Mouse (Mus musculus): Measurements from ENCODE around the gene Meioc. TPM values are rescaled to one million over a fixed set of nuclear protein-coding genes. Genes with fewer than 3 reads are reported as not detected.

Gene Meioc
- polyA plus RNA-seq, 1 experiment from 2014 or later, result 0.95 TPM

GRCm38 (mm10) chr11:102631203-102631602, 32.3 kb upstream of the Meioc start:
- H3K9me3 ChIP-seq (ENCODE audit: control insufficient read depth, low read length), result no peaks in the 10 kb centered on the region
- H3K9ac ChIP-seq (ENCODE audit: low read depth, low read length), result no peak overlapping the region
- H3K27me3 ChIP-seq (replicated peaks; ENCODE audit: control insufficient read depth, insufficient read depth, low read length), result no peaks in the 10 kb centered on the region
- peaks cover 31% of the 10 kb centered on the region for H3K4me1 ChIP-seq (ENCODE audit: control insufficient read depth, insufficient read depth, low read length)
- DNase-seq (ENCODE audit: low spot score) (peak; percentile 28), ATAC-seq (ENCODE audit: low read depth) (no peak)
- H3K4me2 ChIP-seq (ENCODE audit: low read depth, low read length), result no peak overlapping the region
- H3K27ac ChIP-seq (replicated peaks; ENCODE audit: low read depth, low read length), result 0 out of 2 replicates have a peak overlapping the region, but pooled peaks have one; percentile 7
- 23% methylated on average over 5 of the region's 5 CpGs for WGBS
- H3K36me3 ChIP-seq (ENCODE audit: control insufficient read depth, insufficient read depth, low read length), result no peaks in the 10 kb centered on the region
- no peak overlapping the region for H3K4me3 ChIP-seq (ENCODE audit: low read depth, low read length)

GRCm38 (mm10) chr11:102632725-102633124, 30.8 kb upstream of the Meioc start:
- 6% methylated on average over 12 of the region's 13 CpGs for WGBS
- peak; percentile 44 for DNase-seq (ENCODE audit: low spot score)
- Histone ChIP-seq H3K9me3 (ENCODE audit: control insufficient read depth, low read length) (no peaks in the 10 kb centered on the region), H3K9ac (ENCODE audit: low read depth, low read length) (peak overlapping the region; percentile 54), H3K4me2 (ENCODE audit: low read depth, low read length) (peak overlapping the region; percentile 54), H3K36me3 (ENCODE audit: control insufficient read depth, insufficient read depth, low read length) (no peaks in the 10 kb centered on the region), H3K4me1 (ENCODE audit: control insufficient read depth, insufficient read depth, low read length) (peaks cover 41% of the 10 kb centered on the region), H3K27me3 (replicated peaks; ENCODE audit: control insufficient read depth, insufficient read depth, low read length) (no peaks in the 10 kb centered on the region), H3K4me3 (ENCODE audit: low read depth, low read length) (peak overlapping the region; percentile 16; the same call in 1 of the 2 replicates), H3K27ac (replicated peaks; ENCODE audit: low read depth, low read length) (peak overlapping the region; percentile 87)
- ATAC-seq (ENCODE audit: low read depth), result peak; percentile 13; the same call in 1 of the 2 replicates

DNA sequence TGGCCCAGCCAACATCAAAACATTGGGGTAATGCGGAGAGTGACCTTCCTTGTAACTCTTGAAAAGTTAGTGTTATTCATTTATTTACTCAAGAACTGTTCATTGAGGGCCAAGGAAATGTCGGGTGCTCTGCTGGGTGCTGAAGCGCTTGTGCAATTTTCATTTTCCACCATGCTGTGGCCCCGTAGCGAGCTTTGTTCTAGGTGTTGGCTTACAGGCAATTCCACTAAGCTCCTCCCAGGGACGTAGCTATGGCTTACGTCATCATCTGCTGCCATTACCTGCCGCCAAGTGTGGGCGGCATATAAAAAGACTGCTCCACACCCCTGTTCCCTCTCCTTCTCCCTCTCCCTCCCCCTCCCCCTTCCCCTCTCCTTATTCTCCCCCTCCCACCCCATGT, 30.1 kb upstream of the Meioc start:
- Histone ChIP-seq H3K4me2 (ENCODE audit: low read depth, low read length) (peak overlapping the region; percentile 54), H3K27ac (replicated peaks; ENCODE audit: low read depth, low read length) (peak overlapping the region; percentile 87)

DNA sequence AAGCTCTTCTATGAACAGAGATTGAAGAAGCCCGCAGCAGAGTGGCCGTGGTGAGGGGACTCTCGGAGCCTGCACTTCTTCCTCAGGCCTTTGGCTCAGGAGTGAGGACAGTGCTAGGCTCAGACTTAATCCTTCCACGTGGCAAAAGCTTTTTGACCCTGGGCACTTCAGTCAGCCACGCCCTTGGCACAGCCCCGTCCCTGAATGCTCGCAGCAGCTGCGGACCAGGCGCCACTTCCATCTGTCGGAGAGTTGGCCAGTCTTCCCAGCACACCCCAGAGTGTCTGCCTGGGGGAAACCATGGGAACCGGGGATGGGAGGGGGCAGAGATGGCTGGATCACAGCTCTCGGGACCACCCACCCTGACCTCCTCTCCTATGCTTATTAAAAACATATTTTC, 26.6 kb upstream of the Meioc start:
- Histone ChIP-seq H3K4me2 (ENCODE audit: low read depth, low read length) (no peak overlapping the region), H3K27ac (replicated peaks; ENCODE audit: low read depth, low read length) (no peak overlapping the region), H3K9ac (ENCODE audit: low read depth, low read length) (no peak overlapping the region), H3K4me1 (ENCODE audit: control insufficient read depth, insufficient read depth, low read length) (peaks cover 46% of the 10 kb centered on the region), H3K4me3 (ENCODE audit: low read depth, low read length) (no peak overlapping the region), H3K36me3 (ENCODE audit: control insufficient read depth, insufficient read depth, low read length) (no peaks in the 10 kb centered on the region), H3K27me3 (replicated peaks; ENCODE audit: control insufficient read depth, insufficient read depth, low read length) (no peaks in the 10 kb centered on the region), H3K9me3 (ENCODE audit: control insufficient read depth, low read length) (no peaks in the 10 kb centered on the region)
- 18% methylated on average over 12 of the region's 12 CpGs for WGBS
- DNase-seq (ENCODE audit: low spot score) (peak; percentile 79), ATAC-seq (ENCODE audit: low read depth) (peak; percentile 64)

More for the DNA sequence above, 30.1 kb upstream of the Meioc start:
- DNase-seq (ENCODE audit: low spot score) (peak; percentile 87), ATAC-seq (ENCODE audit: low read depth) (peak; percentile 48)
- WGBS, result 15% methylated on average over 9 of the region's 9 CpGs
- Histone ChIP-seq H3K4me3 (ENCODE audit: low read depth, low read length) (peak overlapping the region; percentile 16), H3K9me3 (ENCODE audit: control insufficient read depth, low read length) (no peaks in the 10 kb centered on the region), H3K4me1 (ENCODE audit: control insufficient read depth, insufficient read depth, low read length) (peaks cover 48% of the 10 kb centered on the region), H3K36me3 (ENCODE audit: control insufficient read depth, insufficient read depth, low read length) (no peaks in the 10 kb centered on the region), H3K27me3 (replicated peaks; ENCODE audit: control insufficient read depth, insufficient read depth, low read length) (no peaks in the 10 kb centered on the region), H3K9ac (ENCODE audit: low read depth, low read length) (peak overlapping the region; percentile 54)

DNA sequence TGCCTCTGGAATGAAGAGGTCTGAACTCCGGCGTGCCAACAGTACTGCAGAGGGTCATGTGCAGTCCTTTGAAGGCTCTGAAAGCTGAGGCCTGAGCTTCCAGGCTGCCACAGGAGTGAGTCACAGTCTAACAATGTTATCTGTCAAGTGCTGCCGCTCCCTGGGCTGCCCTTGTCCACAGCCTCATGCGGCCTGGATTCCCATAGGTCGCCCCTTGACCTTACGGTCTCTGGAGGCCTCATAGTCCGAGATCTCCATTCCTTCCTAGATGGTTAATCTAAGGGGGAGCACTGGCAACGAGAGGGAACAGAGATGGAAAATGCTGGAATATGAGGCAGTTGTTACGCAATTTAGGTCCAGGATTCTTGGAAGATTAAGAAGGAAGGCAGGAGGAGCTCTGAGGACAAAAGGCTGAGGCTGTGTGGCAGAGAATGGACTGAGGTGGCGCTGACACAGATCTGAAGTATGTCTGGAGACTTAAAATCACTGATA, 19.6 kb upstream of the Meioc start:
- no peak overlapping the region for H3K4me3 ChIP-seq (ENCODE audit: low read depth, low read length)
- H3K36me3 ChIP-seq (ENCODE audit: control insufficient read depth, insufficient read depth, low read length), result no peaks in the 10 kb centered on the region
- no peak overlapping the region for H3K4me2 ChIP-seq (ENCODE audit: low read depth, low read length)
- no peak for DNase-seq (ENCODE audit: low spot score)
- no peak for ATAC-seq (ENCODE audit: low read depth)
- no peaks in the 10 kb centered on the region for H3K27me3 ChIP-seq (replicated peaks; ENCODE audit: control insufficient read depth, insufficient read depth, low read length)
- H3K4me1 ChIP-seq (ENCODE audit: control insufficient read depth, insufficient read depth, low read length), result peaks cover 13% of the 10 kb centered on the region
- WGBS, result 45% methylated on average over 10 of the region's 10 CpGs
- no peak overlapping the region for H3K9ac ChIP-seq (ENCODE audit: low read depth, low read length)
- H3K27ac ChIP-seq (replicated peaks; ENCODE audit: low read depth, low read length), result no peak overlapping the region
- no peaks in the 10 kb centered on the region for H3K9me3 ChIP-seq (ENCODE audit: control insufficient read depth, low read length)

- DNase-seq (ENCODE audit: low spot score) (no peak), ATAC-seq (ENCODE audit: low read depth) (no peak)
- 72% methylated on average over 13 of the region's 13 CpGs for WGBS
- Histone ChIP-seq H3K9ac (ENCODE audit: low read depth, low read length) (no peak overlapping the region), H3K4me2 (ENCODE audit: low read depth, low read length) (no peak overlapping the region), H3K4me3 (ENCODE audit: low read depth, low read length) (no peak overlapping the region), H3K27ac (replicated peaks; ENCODE audit: low read depth, low read length) (no peak overlapping the region), H3K36me3 (ENCODE audit: control insufficient read depth, insufficient read depth, low read length) (no peaks in the 10 kb centered on the region), H3K4me1 (ENCODE audit: control insufficient read depth, insufficient read depth, low read length) (peaks cover 6% of the 10 kb centered on the region; the same call in 1 of the 2 replicates), H3K27me3 (replicated peaks; ENCODE audit: control insufficient read depth, insufficient read depth, low read length) (no peaks in the 10 kb centered on the region), H3K9me3 (ENCODE audit: control insufficient read depth, low read length) (no peaks in the 10 kb centered on the region)
Observed at GRCm38 (mm10) chr11:102646226-102646625, 17.3 kb upstream of the Meioc start.

DNA sequence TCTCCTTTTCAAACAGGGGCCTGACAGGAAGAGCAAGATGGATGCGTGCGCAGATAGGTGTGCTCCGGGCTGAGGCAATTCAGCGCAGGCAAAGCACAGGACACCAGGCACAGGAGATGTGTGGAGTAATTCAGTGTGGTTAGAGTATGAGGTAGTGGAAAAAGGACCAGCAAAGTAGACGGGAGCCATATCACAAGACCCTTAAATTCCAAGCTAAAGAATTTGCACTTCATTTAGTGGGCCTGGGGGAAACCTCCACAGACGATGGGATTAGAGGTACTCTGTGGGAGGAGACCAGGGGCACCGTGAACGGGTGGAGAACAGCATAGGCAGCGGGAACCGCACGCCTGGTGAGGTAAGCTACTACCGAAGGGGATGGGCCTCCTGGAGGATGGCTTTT, 15.6 kb upstream of the Meioc start:
- DNase-seq (ENCODE audit: low spot score) (no peak), ATAC-seq (ENCODE audit: low read depth) (no peak)
- no peaks in the 10 kb centered on the region for H3K9me3 ChIP-seq (ENCODE audit: control insufficient read depth, low read length)

DNA sequence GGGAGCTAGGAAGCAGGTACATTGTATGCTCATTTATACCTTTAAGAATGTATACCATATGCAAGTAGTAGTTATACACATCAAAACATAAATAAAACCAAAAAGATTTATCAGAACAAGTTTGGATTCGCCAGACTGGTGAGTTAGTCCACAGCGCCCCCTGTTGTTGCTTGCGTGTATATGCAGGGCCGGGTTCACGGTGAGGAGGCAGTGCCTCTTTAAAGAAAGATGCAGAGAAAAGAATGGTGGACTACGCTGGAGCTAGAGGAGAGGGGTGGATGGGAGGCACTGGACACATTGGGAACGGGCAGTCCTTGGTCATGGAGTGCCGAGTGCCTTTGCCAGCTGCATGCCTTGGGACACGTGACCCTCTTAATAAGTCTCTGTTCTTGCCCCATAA, 12.1 kb upstream of the Meioc start:
- Histone ChIP-seq H3K36me3 (ENCODE audit: control insufficient read depth, insufficient read depth, low read length) (no peaks in the 10 kb centered on the region), H3K27ac (replicated peaks; ENCODE audit: low read depth, low read length) (no peak overlapping the region), H3K9me3 (ENCODE audit: control insufficient read depth, low read length) (no peaks in the 10 kb centered on the region), H3K4me3 (ENCODE audit: low read depth, low read length) (no peak overlapping the region), H3K27me3 (replicated peaks; ENCODE audit: control insufficient read depth, insufficient read depth, low read length) (no peaks in the 10 kb centered on the region), H3K9ac (ENCODE audit: low read depth, low read length) (no peak overlapping the region), H3K4me1 (ENCODE audit: control insufficient read depth, insufficient read depth, low read length) (0 out of 2 replicates have a peak, but pooled peaks cover under 1% of the 10 kb centered on the region), H3K4me2 (ENCODE audit: low read depth, low read length) (no peak overlapping the region)
- DNase-seq (ENCODE audit: low spot score) (peak; percentile 76), ATAC-seq (ENCODE audit: low read depth) (0 out of 2 replicates have a peak, but pooled peaks have one; percentile 41)
- WGBS, result 1% methylated on average over 9 of the region's 9 CpGs

More for the DNA sequence above, 15.6 kb upstream of the Meioc start:
- no peak overlapping the region for H3K4me2 ChIP-seq (ENCODE audit: low read depth, low read length)
- H3K27ac ChIP-seq (replicated peaks; ENCODE audit: low read depth, low read length), result no peak overlapping the region
- peaks cover 6% of the 10 kb centered on the region; the same call in 1 of the 2 replicates for H3K4me1 ChIP-seq (ENCODE audit: control insufficient read depth, insufficient read depth, low read length)
- no peak overlapping the region for H3K4me3 ChIP-seq (ENCODE audit: low read depth, low read length)
- H3K36me3 ChIP-seq (ENCODE audit: control insufficient read depth, insufficient read depth, low read length), result no peaks in the 10 kb centered on the region
- 66% methylated on average over 12 of the region's 12 CpGs for WGBS
- no peak overlapping the region for H3K9ac ChIP-seq (ENCODE audit: low read depth, low read length)
- no peaks in the 10 kb centered on the region for H3K27me3 ChIP-seq (replicated peaks; ENCODE audit: control insufficient read depth, insufficient read depth, low read length)

GRCm38 (mm10) chr11:102652844-102653243, 10.7 kb upstream of the Meioc start:
- DNase-seq (ENCODE audit: low spot score), result no peak
- H3K4me1 ChIP-seq (ENCODE audit: control insufficient read depth, insufficient read depth, low read length), result no peaks in the 10 kb centered on the region
- ATAC-seq (ENCODE audit: low read depth), result no peak

More at GRCm38 (mm10) chr11:102652844-102653243, 10.7 kb upstream of the Meioc start:
- Histone ChIP-seq H3K4me3 (ENCODE audit: low read depth, low read length) (no peak overlapping the region), H3K27me3 (replicated peaks; ENCODE audit: control insufficient read depth, insufficient read depth, low read length) (no peaks in the 10 kb centered on the region), H3K27ac (replicated peaks; ENCODE audit: low read depth, low read length) (no peak overlapping the region), H3K4me2 (ENCODE audit: low read depth, low read length) (no peak overlapping the region), H3K36me3 (ENCODE audit: control insufficient read depth, insufficient read depth, low read length) (no peaks in the 10 kb centered on the region), H3K9me3 (ENCODE audit: control insufficient read depth, low read length) (no peaks in the 10 kb centered on the region), H3K9ac (ENCODE audit: low read depth, low read length) (no peak overlapping the region)
- WGBS, result 76% methylated on average over 3 of the region's 3 CpGs

Data from embryonic facial prominence, embryonic 14.5 days (tissue).